Mouse (Mus musculus): ENCODE data around the gene Zdhhc18.

DNA sequence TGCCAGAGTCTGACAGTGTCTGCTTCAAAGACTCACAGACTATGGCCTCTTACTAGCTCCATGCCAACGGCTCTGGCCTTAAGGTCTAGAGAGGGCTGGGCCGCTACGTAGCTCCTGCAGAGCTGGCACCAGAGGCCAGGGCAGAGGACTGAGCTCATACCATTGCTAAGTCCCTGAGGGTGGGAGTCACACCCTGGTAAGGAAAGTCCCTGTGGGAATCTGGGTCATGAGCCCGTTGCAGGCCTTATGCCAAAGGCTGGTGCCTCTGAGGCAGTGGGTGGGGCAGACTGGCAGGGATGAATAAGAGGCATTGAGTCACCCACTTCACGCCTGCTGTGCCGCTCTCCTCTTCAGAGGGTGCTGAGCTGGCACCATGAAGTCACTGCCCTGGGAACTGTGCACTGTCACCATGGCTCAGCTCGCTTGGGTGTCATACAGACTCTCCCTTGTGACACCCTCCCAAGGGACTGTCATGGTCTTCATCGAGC lies 35.6 kb downstream of the Zdhhc18 start:
- TF ChIP-seq GATA1 (IDR thresholded peaks at IDR 0.05; ENCODE audit: borderline replicate concordance, low read length), result no peak
- no peak for TF ChIP-seq CTCF (IDR thresholded peaks at IDR 0.05; ENCODE audit: low read depth, low read length)
- TF ChIP-seq TAL1 (conservative IDR thresholded peaks at IDR 0.05; ENCODE audit: low read depth, low read length), result no peak
- no peak for TF ChIP-seq GATA2 (IDR thresholded peaks at IDR 0.05; ENCODE audit: borderline replicate concordance, low read depth, low read length)
- no peak for TF ChIP-seq POLR2AphosphoS5 (IDR thresholded peaks at IDR 0.05; ENCODE audit: insufficient replicate concordance, low read depth, low read length)
